8 mouse cellular contexts compared by ENCODE assay signal in the genomic region with DNA sequence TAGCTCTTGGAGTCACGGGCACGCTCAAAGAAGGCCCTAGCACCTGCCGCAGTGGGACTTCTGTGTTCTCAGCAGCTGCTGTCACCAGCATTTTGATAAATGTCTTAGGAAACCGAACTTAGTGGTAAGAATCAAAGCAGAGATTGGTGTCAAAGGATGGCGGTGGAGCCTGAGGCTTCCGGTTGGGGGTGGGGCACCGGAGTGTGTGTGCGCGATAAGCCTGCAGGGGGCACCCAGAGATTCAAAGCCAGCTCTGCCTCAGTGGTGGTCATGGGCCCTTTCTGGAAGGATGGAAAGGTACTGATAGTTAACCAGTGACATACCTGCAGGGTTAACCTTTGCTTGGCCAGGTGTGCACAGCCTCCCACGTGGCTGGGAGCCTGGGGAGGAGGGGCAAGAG. TPM values are rescaled to one million over a fixed set of nuclear protein-coding genes. Genes with fewer than 3 reads are reported as not detected.
DNase-seq lines count a peak whose midpoint lies in the region; TF ChIP-seq lines count a peak whose summit lies in the region.

No protein-coding gene starts in this region.

- peak; percentile 51 for TF ChIP-seq CTCF in left cerebral cortex, adult 2 months (IDR thresholded peaks at IDR 0.05)
- TF ChIP-seq CTCF in liver, adult 2 months (IDR thresholded peaks at IDR 0.05; ENCODE audit: low read depth, low read length): peak; percentile 57

- WGBS in liver, adult 2 months: 24% methylated on average over 10 of the region's 10 CpGs

- H3K79me2 ChIP-seq in liver, adult 2 months (ENCODE audit: control insufficient read depth, insufficient read depth, low read length): no peaks in the 10 kb centered on the region

- peak overlapping the region; percentile 42 for H3K27ac ChIP-seq in left cerebral cortex, adult 2 months
- H3K27ac ChIP-seq in liver, adult 2 months (replicated peaks; ENCODE audit: insufficient read depth, low read depth, low read length): no peak overlapping the region

- peak in 1 of 2 experiments; percentile 45 for DNase-seq in left cerebral cortex, adult 2 months (ENCODE audit: extremely low spot score in 1 of 2, low spot score in 2 of 2)
- DNase-seq in left cerebral cortex, postnatal 4 days: no peak
- DNase-seq in c-Kit-positive CD71-negative TER-119-negative erythroid progenitor cells, embryonic 14.5 days (ENCODE audit: low read depth): peak; percentile 19
- peak; percentile 37 for DNase-seq in heart, postnatal 4 days
- no peak for DNase-seq in liver, adult 2 months (ENCODE audit: extremely low read depth, low read depth, low spot score)
- peak; percentile 44 for DNase-seq in neural tube, embryonic 10.5 days (ENCODE audit: extremely low spot score, low spot score)
- no peak for DNase-seq in left cerebral cortex, adult 11 months (ENCODE audit: low spot score)
- no peak for DNase-seq in adipocyte (ENCODE audit: low spot score)

- H3K4me3 ChIP-seq in left cerebral cortex, adult 2 months: no peak overlapping the region
- no peak overlapping the region for H3K4me3 ChIP-seq in liver, adult 2 months (ENCODE audit: insufficient read depth, low read depth, low read length)

- H3K36me3 ChIP-seq in liver, adult 2 months (ENCODE audit: control insufficient read depth, insufficient read depth, low read length): no peaks in the 10 kb centered on the region

- no peak overlapping the region for H3K9ac ChIP-seq in liver, adult 2 months (ENCODE audit: low read depth, low read length)

- intact Hi-C loops in left cerebral cortex, adult 2 months (cut with DNase I): no loop called here
- intact Hi-C loops in left cerebral cortex, postnatal 4 days (cut with DNase I): loop anchor here (10.0 kb wide), 1 partner anchor 293 kb away; no protein-coding TSS in a partner anchor

- TF ChIP-seq POLR2A in liver, adult 2 months (IDR thresholded peaks at IDR 0.05; ENCODE audit: extremely low read depth, insufficient read depth, low read length): no peak

- peaks cover 2% of the 10 kb centered on the region for H3K4me1 ChIP-seq in liver, adult 2 months (ENCODE audit: control insufficient read depth, insufficient read depth, low read length)

- no peaks in the 10 kb centered on the region for H3K27me3 ChIP-seq in liver, adult 2 months (ENCODE audit: control insufficient read depth, insufficient read depth, low read length)

RNA-seq across cellular contexts. Expression of gene Mb, which starts 21.0 kb away (rescaled TPM):
- total RNA-seq in left cerebral cortex, adult 2 months (2021): under 1 TPM in 1 of 2 experiments, not detected in 1; 0.33 TPM
- not detected for total RNA-seq in left cerebral cortex, postnatal 4 days (2021)
- 1,000 to 10,000 TPM; 6,207 to 7,219 TPM for total RNA-seq in heart, postnatal 4 days (2021)
- total RNA-seq in liver, adult 2 months (2014; rRNA removed): 0.54 and 7.1 TPM in 2 replicates
- 0.39 TPM in 1 of 2 replicates, not detected in the other for polyA plus RNA-seq in liver, adult 2 months (2012; rRNA removed)

RNA-seq across cellular contexts. Expression of gene Apol6, which starts 27.0 kb away (rescaled TPM):
- under 1 TPM in 1 of 2 experiments, not detected in 1; 0.19 TPM for total RNA-seq in left cerebral cortex, adult 2 months (2021)
- total RNA-seq in left cerebral cortex, postnatal 4 days (2021): not detected
- total RNA-seq in heart, postnatal 4 days (2021): under 1 TPM; 0.62 to 0.65 TPM
- 0.07 and 0.37 TPM in 2 replicates for total RNA-seq in liver, adult 2 months (2014; rRNA removed)
- polyA plus RNA-seq in liver, adult 2 months (2012; rRNA removed): 0.04 TPM in 1 of 2 replicates, not detected in the other

Comparison
In these comparisons a context has a peak if more than half of its experiments do, and no peak if none do; other contexts are left out.
1. DNase-seq: peak in c-Kit-positive CD71-negative TER-119-negative erythroid progenitor cells, embryonic 14.5 days (single experiment), heart, postnatal 4 days (single experiment) and neural tube, embryonic 10.5 days (single experiment); none in left cerebral cortex, postnatal 4 days (single experiment), liver, adult 2 months (single experiment), left cerebral cortex, adult 11 months (single experiment) and adipocyte (single experiment).
2. RNA of gene Mb, which starts 21.0 kb away (total RNA-seq): 6,207 to 7,219 TPM in heart, postnatal 4 days; 0.54 to 7.1 TPM in liver, adult 2 months, 0.33 TPM in left cerebral cortex, adult 2 months and not detected in left cerebral cortex, postnatal 4 days; every median in the first group is over 100 times any median in the second.